Mouse (Mus musculus): ENCODE results near the gene Syf2. TPM values are rescaled to one million over a fixed set of nuclear protein-coding genes. Genes with fewer than 3 reads are reported as not detected.

Gene Syf2
- polyA plus RNA-seq, 1 experiment: 24.3 TPM

- Histone ChIP-seq H3K4me1 (ENCODE audit: control insufficient read depth, insufficient read depth, low read length) (peaks cover 2% of the 10 kb centered on the region; the same call in 1 of the 2 replicates), H3K27ac (ENCODE audit: control insufficient read depth, insufficient read depth, low read depth, low read length) (no peak overlapping the region), H3K27me3 (ENCODE audit: control insufficient read depth, insufficient read depth, low read length) (no peaks in the 10 kb centered on the region), H3K36me3 (ENCODE audit: control insufficient read depth, insufficient read depth, low read length) (peaks cover 5% of the 10 kb centered on the region), H3K4me3 (ENCODE audit: control insufficient read depth, low read depth, low read length) (no peak overlapping the region)
- no peak for TF ChIP-seq CTCF (IDR thresholded peaks at IDR 0.05; ENCODE audit: control insufficient read depth, insufficient read depth, insufficient replicate concordance, low read depth, low read length)
- TF ChIP-seq POLR2A (IDR thresholded peaks at IDR 0.05; ENCODE audit: control insufficient read depth, low read depth, low read length): no peak
These were observed 6.8 kb downstream of the Syf2 start for GRCm38 (mm10) chr4:134937240-134938176.

DNA sequence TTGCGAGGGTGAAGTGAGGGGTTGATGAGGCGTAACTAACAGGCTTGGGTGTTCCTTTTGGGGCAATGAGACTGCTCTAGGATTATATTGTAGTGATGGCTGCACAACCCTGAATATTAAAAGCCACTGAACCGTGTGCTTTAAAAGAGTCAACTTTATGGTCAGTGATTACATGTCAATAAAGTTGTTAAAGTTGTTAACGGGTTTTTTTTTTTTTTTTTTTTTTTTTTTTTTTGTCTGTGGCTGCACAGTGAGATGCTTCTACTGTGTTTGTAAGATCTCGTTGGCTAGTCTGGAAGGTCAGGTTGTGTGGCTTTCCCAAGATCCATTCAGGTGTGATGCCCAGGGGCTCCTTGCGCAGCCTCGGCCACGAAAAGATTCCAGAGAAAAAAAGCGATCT, 9.2 kb downstream of the Syf2 start:
- H3K4me1 ChIP-seq (ENCODE audit: control insufficient read depth, insufficient read depth, low read length): peaks cover 2% of the 10 kb centered on the region; the same call in 1 of the 2 replicates
- H3K4me3 ChIP-seq (ENCODE audit: control insufficient read depth, low read depth, low read length): no peak overlapping the region; the same call in 1 of the 2 replicates
- H3K27me3 ChIP-seq (ENCODE audit: control insufficient read depth, insufficient read depth, low read length): no peaks in the 10 kb centered on the region
- peaks cover 3% of the 10 kb centered on the region for H3K36me3 ChIP-seq (ENCODE audit: control insufficient read depth, insufficient read depth, low read length)
- no peak for TF ChIP-seq POLR2A (IDR thresholded peaks at IDR 0.05; ENCODE audit: control insufficient read depth, low read depth, low read length)
- TF ChIP-seq CTCF (IDR thresholded peaks at IDR 0.05; ENCODE audit: control insufficient read depth, insufficient read depth, insufficient replicate concordance, low read depth, low read length): no peak
- no peak overlapping the region for H3K27ac ChIP-seq (ENCODE audit: control insufficient read depth, insufficient read depth, low read depth, low read length)

- no peak overlapping the region for H3K27ac ChIP-seq (ENCODE audit: control insufficient read depth, insufficient read depth, low read depth, low read length)
These were observed 13.2 kb downstream of the Syf2 start for GRCm38 (mm10) chr4:134943758-134944538.

GRCm38 (mm10) chr4:134946024-134946744, 15.5 kb downstream of the Syf2 start:
- Histone ChIP-seq H3K27me3 (ENCODE audit: control insufficient read depth, insufficient read depth, low read length) (no peaks in the 10 kb centered on the region), H3K4me3 (ENCODE audit: control insufficient read depth, low read depth, low read length) (peak overlapping the region; percentile 60), H3K27ac (ENCODE audit: control insufficient read depth, insufficient read depth, low read depth, low read length) (no peak overlapping the region), H3K36me3 (ENCODE audit: control insufficient read depth, insufficient read depth, low read length) (no peaks in the 10 kb centered on the region), H3K4me1 (ENCODE audit: control insufficient read depth, insufficient read depth, low read length) (peaks cover 2% of the 10 kb centered on the region)
- TF ChIP-seq POLR2A (IDR thresholded peaks at IDR 0.05; ENCODE audit: control insufficient read depth, low read depth, low read length): no peak
- peak; percentile 71; the same call in 1 of the 2 replicates for TF ChIP-seq CTCF (IDR thresholded peaks at IDR 0.05; ENCODE audit: control insufficient read depth, insufficient read depth, insufficient replicate concordance, low read depth, low read length)

More at GRCm38 (mm10) chr4:134943758-134944538, 13.2 kb downstream of the Syf2 start:
- Histone ChIP-seq H3K4me3 (ENCODE audit: control insufficient read depth, low read depth, low read length) (no peak overlapping the region), H3K36me3 (ENCODE audit: control insufficient read depth, insufficient read depth, low read length) (no peaks in the 10 kb centered on the region), H3K4me1 (ENCODE audit: control insufficient read depth, insufficient read depth, low read length) (peaks cover 4% of the 10 kb centered on the region), H3K27me3 (ENCODE audit: control insufficient read depth, insufficient read depth, low read length) (no peaks in the 10 kb centered on the region)
- TF ChIP-seq CTCF (IDR thresholded peaks at IDR 0.05; ENCODE audit: control insufficient read depth, insufficient read depth, insufficient replicate concordance, low read depth, low read length) (no peak), POLR2A (IDR thresholded peaks at IDR 0.05; ENCODE audit: control insufficient read depth, low read depth, low read length) (no peak)

DNA sequence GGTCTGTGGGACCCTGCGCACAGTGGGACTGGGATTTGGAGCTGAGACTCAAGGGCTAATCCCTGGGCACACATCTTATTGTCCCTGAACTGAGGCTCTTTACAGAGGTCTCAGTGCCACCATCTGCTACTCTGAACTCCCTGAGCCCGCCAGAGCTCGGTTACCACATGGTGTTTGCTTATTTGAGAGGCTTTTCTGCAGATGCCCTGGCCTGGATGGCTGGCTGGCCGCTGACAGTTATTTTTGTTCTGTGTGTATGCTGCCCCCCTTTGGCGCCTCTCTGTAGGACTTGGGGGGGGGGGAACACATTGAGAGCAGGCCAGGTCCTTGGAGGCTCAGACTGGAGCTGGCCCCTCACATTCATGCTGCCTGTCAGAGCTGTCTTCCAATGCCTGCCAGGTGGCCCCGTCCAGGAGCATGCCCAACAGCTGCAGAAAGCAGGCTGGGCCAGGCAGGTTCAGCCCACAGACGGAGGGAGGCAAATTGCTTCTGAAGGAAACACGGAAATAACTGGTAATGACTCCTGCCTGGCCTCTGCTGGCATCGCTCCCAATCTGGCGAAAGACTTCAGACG, 19.9 kb downstream of the Syf2 start:
- no peak overlapping the region for H3K4me3 ChIP-seq (ENCODE audit: control insufficient read depth, low read depth, low read length)
- H3K27ac ChIP-seq (ENCODE audit: control insufficient read depth, insufficient read depth, low read depth, low read length): no peak overlapping the region
- no peaks in the 10 kb centered on the region for H3K27me3 ChIP-seq (ENCODE audit: control insufficient read depth, insufficient read depth, low read length)

GRCm38 (mm10) chr4:134954461-134954860, 23.8 kb downstream of the Syf2 start:
- H3K36me3 ChIP-seq (ENCODE audit: control insufficient read depth, insufficient read depth, low read length): no peaks in the 10 kb centered on the region
- no peaks in the 10 kb centered on the region for H3K27me3 ChIP-seq (ENCODE audit: control insufficient read depth, insufficient read depth, low read length)
- no peaks in the 10 kb centered on the region for H3K4me1 ChIP-seq (ENCODE audit: control insufficient read depth, insufficient read depth, low read length)
- no peak overlapping the region for H3K4me3 ChIP-seq (ENCODE audit: control insufficient read depth, low read depth, low read length)
- TF ChIP-seq POLR2A (IDR thresholded peaks at IDR 0.05; ENCODE audit: control insufficient read depth, low read depth, low read length) (no peak), CTCF (IDR thresholded peaks at IDR 0.05; ENCODE audit: control insufficient read depth, insufficient read depth, insufficient replicate concordance, low read depth, low read length) (no peak)
- no peak overlapping the region for H3K27ac ChIP-seq (ENCODE audit: control insufficient read depth, insufficient read depth, low read depth, low read length)

More for the DNA sequence above, 19.9 kb downstream of the Syf2 start:
- Histone ChIP-seq H3K36me3 (ENCODE audit: control insufficient read depth, insufficient read depth, low read length) (no peaks in the 10 kb centered on the region), H3K4me1 (ENCODE audit: control insufficient read depth, insufficient read depth, low read length) (peaks cover 2% of the 10 kb centered on the region)
- TF ChIP-seq CTCF (IDR thresholded peaks at IDR 0.05; ENCODE audit: control insufficient read depth, insufficient read depth, insufficient replicate concordance, low read depth, low read length): no peak
- TF ChIP-seq POLR2A (IDR thresholded peaks at IDR 0.05; ENCODE audit: control insufficient read depth, low read depth, low read length): no peak
